Mouse (Mus musculus) monocyte, adult 2 months (primary cell): ENCODE data around the gene Hrct1.

Source experiments
- DNase-seq, 2 experiments: peaks; one replicate each; pipeline ENCODE4 v3.0.0; 2022; ENCODE audit warnings: low spot score in 2 of 2, low read depth in 1 of 2

Gene Hrct1

DNA sequence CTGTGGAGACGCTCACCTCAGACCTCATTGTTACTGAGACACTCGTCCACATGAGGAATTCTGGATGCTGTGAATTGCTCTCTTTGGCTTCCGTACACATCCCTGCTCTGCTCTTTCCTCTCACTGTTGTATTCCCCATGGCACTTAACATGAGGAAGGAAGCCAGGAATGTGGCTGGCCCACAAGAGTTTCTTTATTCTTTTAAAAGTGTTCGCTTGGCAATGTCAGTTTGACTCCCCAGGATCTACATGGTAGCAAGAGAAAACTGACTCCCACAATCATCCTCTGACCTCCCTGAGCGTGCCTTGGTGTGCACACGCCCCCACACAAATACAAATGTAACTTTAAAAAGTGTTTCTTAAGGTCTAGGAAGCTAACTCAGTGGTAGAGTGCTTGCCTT lies 44.6 kb downstream of the Hrct1 start:
- DNase-seq = no peak

DNA sequence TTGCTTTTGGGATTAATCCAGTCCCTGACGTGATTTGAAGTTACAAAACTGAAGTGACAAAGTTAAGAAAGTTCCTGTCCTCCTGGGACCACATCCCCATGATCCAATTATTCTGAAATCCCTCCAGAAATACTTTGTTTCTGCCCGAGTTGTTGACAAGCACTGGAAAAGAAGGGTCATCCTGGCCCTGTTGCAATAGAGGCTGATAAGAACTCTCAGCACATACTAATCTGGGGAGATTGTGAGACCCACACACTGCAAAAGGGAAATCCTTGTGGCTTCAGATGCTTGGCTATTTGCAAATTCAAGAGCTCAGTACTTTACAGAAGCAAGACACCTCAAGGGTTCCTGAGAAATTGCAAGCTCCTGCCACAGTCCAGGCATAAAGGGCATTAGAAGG lies 45.3 kb downstream of the Hrct1 start:
- DNase-seq = no peak
